Mouse (Mus musculus): ENCODE results near the gene Fam168a. TPM values are rescaled to one million over a fixed set of nuclear protein-coding genes. Genes with fewer than 3 reads are reported as not detected.

The Fam168a gene
- polyA plus RNA-seq (2015; fragmentation: Nextera tagmentation; extraction: Ambion mirVana), result 15.5 and 17.4 TPM in 2 replicates

GRCm38 (mm10) chr7:100706143-100706841 lies at the start of gene Fam168a:
Gene Fam168a (plus strand): TSS chr7:100706635.
- H3K9me3 ChIP-seq (ENCODE audit: control insufficient read depth, low read length), result no peaks in the 10 kb centered on the region
- peak; percentile 96 for DNase-seq (ENCODE audit: low spot score)
- WGBS, result under 1% methylated on average over 23 of the region's 37 CpGs

GRCm38 (mm10) chr7:100656739-100657138 lies 49.7 kb upstream of the Fam168a start:
- ATAC-seq (ENCODE audit: low FRiP score, low TSS enrichment) (no peak), DNase-seq (ENCODE audit: low spot score) (no peak)
- 25% methylated on average over 5 of the region's 5 CpGs for WGBS
- Histone ChIP-seq H3K4me2 (replicated peaks; ENCODE audit: low read depth) (no peak overlapping the region), H3K27me3 (ENCODE audit: control insufficient read depth, insufficient read depth, low read length) (no peaks in the 10 kb centered on the region), H3K9me3 (ENCODE audit: control insufficient read depth, low read length) (no peaks in the 10 kb centered on the region), H3K27ac (replicated peaks) (no peak overlapping the region), H3K36me3 (ENCODE audit: control insufficient read depth, insufficient read depth, low read length) (no peaks in the 10 kb centered on the region), H3K4me3 (ENCODE audit: low read depth, low read length) (no peak overlapping the region), H3K4me1 (replicated peaks; ENCODE audit: control insufficient read depth, insufficient read depth) (no peaks in the 10 kb centered on the region), H3K9ac (ENCODE audit: low read length) (no peak overlapping the region)
- TF ChIP-seq CTCF (IDR thresholded peaks at IDR 0.05; ENCODE audit: low read depth), result no peak
- no peak for TF ChIP-seq EP300 (optimal IDR thresholded peaks at IDR 0.05)

More at GRCm38 (mm10) chr7:100706143-100706841, at the start of gene Fam168a:
- H3K36me3 ChIP-seq (ENCODE audit: control insufficient read depth, insufficient read depth, low read length), result no peaks in the 10 kb centered on the region
- H3K4me3 ChIP-seq (ENCODE audit: low read depth, low read length), result peak within 1 kb of the TSS; percentile 93
- H3K4me1 ChIP-seq (replicated peaks; ENCODE audit: control insufficient read depth, insufficient read depth), result no peaks in the 10 kb centered on the region
- peak within 1 kb of the TSS; percentile 88 for H3K27ac ChIP-seq (replicated peaks)
- TF ChIP-seq EP300 (optimal IDR thresholded peaks at IDR 0.05) (no peak), CTCF (IDR thresholded peaks at IDR 0.05; ENCODE audit: low read depth) (peak; percentile 42)
- H3K4me2 ChIP-seq (replicated peaks; ENCODE audit: low read depth), result peak within 1 kb of the TSS; percentile 74
- no peaks in the 10 kb centered on the region for H3K27me3 ChIP-seq (ENCODE audit: control insufficient read depth, insufficient read depth, low read length)
- peak within 1 kb of the TSS; percentile 90 for H3K9ac ChIP-seq (ENCODE audit: low read length)
- ATAC-seq (ENCODE audit: low FRiP score, low TSS enrichment), result peak; percentile 99

- no peak overlapping the region for H3K27ac ChIP-seq (replicated peaks)
- 0 out of 2 replicates have a peak overlapping the region, but pooled peaks have one; percentile 6 for H3K4me3 ChIP-seq (ENCODE audit: low read depth, low read length)
- H3K4me2 ChIP-seq (replicated peaks; ENCODE audit: low read depth), result peak overlapping the region; percentile 44
- H3K27me3 ChIP-seq (ENCODE audit: control insufficient read depth, insufficient read depth, low read length), result no peaks in the 10 kb centered on the region
- DNase-seq (ENCODE audit: low spot score) (peak; percentile 83), ATAC-seq (ENCODE audit: low FRiP score, low TSS enrichment) (peak; percentile 66)
- no peaks in the 10 kb centered on the region for H3K9me3 ChIP-seq (ENCODE audit: control insufficient read depth, low read length)
- H3K36me3 ChIP-seq (ENCODE audit: control insufficient read depth, insufficient read depth, low read length), result no peaks in the 10 kb centered on the region
- 21% methylated on average over 18 of the region's 18 CpGs for WGBS
- no peaks in the 10 kb centered on the region for H3K4me1 ChIP-seq (replicated peaks; ENCODE audit: control insufficient read depth, insufficient read depth)
- TF ChIP-seq EP300 (optimal IDR thresholded peaks at IDR 0.05) (no peak), CTCF (IDR thresholded peaks at IDR 0.05; ENCODE audit: low read depth) (no peak)
- H3K9ac ChIP-seq (ENCODE audit: low read length), result no peak overlapping the region
These were observed 48.3 kb upstream of the Fam168a start for GRCm38 (mm10) chr7:100658093-100658578.

- TF ChIP-seq CTCF (IDR thresholded peaks at IDR 0.05; ENCODE audit: low read depth), result no peak
- TF ChIP-seq EP300 (optimal IDR thresholded peaks at IDR 0.05), result no peak
- Histone ChIP-seq H3K27ac (replicated peaks) (no peak overlapping the region), H3K4me2 (replicated peaks; ENCODE audit: low read depth) (no peak overlapping the region), H3K4me3 (ENCODE audit: low read depth, low read length) (no peak overlapping the region), H3K4me1 (replicated peaks; ENCODE audit: control insufficient read depth, insufficient read depth) (no peaks in the 10 kb centered on the region), H3K36me3 (ENCODE audit: control insufficient read depth, insufficient read depth, low read length) (no peaks in the 10 kb centered on the region), H3K27me3 (ENCODE audit: control insufficient read depth, insufficient read depth, low read length) (no peaks in the 10 kb centered on the region), H3K9ac (ENCODE audit: low read length) (no peak overlapping the region), H3K9me3 (ENCODE audit: control insufficient read depth, low read length) (no peaks in the 10 kb centered on the region)
- DNase-seq (ENCODE audit: low spot score) (no peak), ATAC-seq (ENCODE audit: low FRiP score, low TSS enrichment) (no peak)
- 87% methylated on average over 7 of the region's 7 CpGs for WGBS
These were observed 45.2 kb upstream of the Fam168a start for GRCm38 (mm10) chr7:100661264-100661663.

- Histone ChIP-seq H3K4me1 (replicated peaks; ENCODE audit: control insufficient read depth, insufficient read depth) (no peaks in the 10 kb centered on the region), H3K36me3 (ENCODE audit: control insufficient read depth, insufficient read depth, low read length) (no peaks in the 10 kb centered on the region), H3K27ac (replicated peaks) (no peak within 1 kb of the TSS), H3K4me3 (ENCODE audit: low read depth, low read length) (no peak within 1 kb of the TSS), H3K9ac (ENCODE audit: low read length) (no peak within 1 kb of the TSS), H3K27me3 (ENCODE audit: control insufficient read depth, insufficient read depth, low read length) (no peaks in the 10 kb centered on the region), H3K9me3 (ENCODE audit: control insufficient read depth, low read length) (no peaks in the 10 kb centered on the region), H3K4me2 (replicated peaks; ENCODE audit: low read depth) (0 out of 2 replicates have a peak within 1 kb of the TSS, but pooled peaks have one; percentile 0)
- no peak for TF ChIP-seq EP300 (optimal IDR thresholded peaks at IDR 0.05)
- TF ChIP-seq CTCF (IDR thresholded peaks at IDR 0.05; ENCODE audit: low read depth), result no peak
- ATAC-seq (ENCODE audit: low FRiP score, low TSS enrichment), result no peak
- DNase-seq (ENCODE audit: low spot score), result no peak
- WGBS, result 70% methylated on average over 8 of the region's 8 CpGs
These were observed 44.2 kb upstream of the Fam168a start, which contains the start of gene Plekhb1 for GRCm38 (mm10) chr7:100662231-100662630. Gene Plekhb1 (minus strand): TSS chr7:100662414.

- H3K9me3 ChIP-seq (ENCODE audit: control insufficient read depth, low read length), result no peaks in the 10 kb centered on the region
- ATAC-seq (ENCODE audit: low FRiP score, low TSS enrichment), result peak; percentile 92
- 0 out of 2 replicates have a peak overlapping the region, but pooled peaks have one; percentile 0 for H3K4me2 ChIP-seq (replicated peaks; ENCODE audit: low read depth)
- 2% methylated on average over 13 of the region's 13 CpGs for WGBS
- H3K36me3 ChIP-seq (ENCODE audit: control insufficient read depth, insufficient read depth, low read length), result no peaks in the 10 kb centered on the region
- no peak overlapping the region for H3K4me3 ChIP-seq (ENCODE audit: low read depth, low read length)
- peak; percentile 98 for TF ChIP-seq CTCF (IDR thresholded peaks at IDR 0.05; ENCODE audit: low read depth)
- no peak for TF ChIP-seq EP300 (optimal IDR thresholded peaks at IDR 0.05)
- no peaks in the 10 kb centered on the region for H3K27me3 ChIP-seq (ENCODE audit: control insufficient read depth, insufficient read depth, low read length)
- DNase-seq (ENCODE audit: low spot score), result peak; percentile 91
- no peak overlapping the region for H3K27ac ChIP-seq (replicated peaks)
- no peaks in the 10 kb centered on the region for H3K4me1 ChIP-seq (replicated peaks; ENCODE audit: control insufficient read depth, insufficient read depth)
- no peak overlapping the region for H3K9ac ChIP-seq (ENCODE audit: low read length)
These were observed 43.2 kb upstream of the Fam168a start for GRCm38 (mm10) chr7:100663190-100663589.
